Mouse (Mus musculus) liver, embryonic 13.5 days (tissue): ENCODE results near the gene Aspscr1. TPM values are rescaled to one million over a fixed set of nuclear protein-coding genes. Genes with fewer than 3 reads are reported as not detected.

Experiments
- ATAC-seq: fragments of 200-750 bp; cut with Nextera tagmentation; 2 replicates; pipeline ENCODE4 v1.8.0; 2017; ENCODE audit warnings: low read depth, mild to moderate bottlenecking, moderate number of reproducible peaks, moderate library complexity
- DNase-seq: peaks from one replicate; pipeline ENCODE4 v3.0.0; 2022
- H3K27ac ChIP-seq: fragments of 300-500 bp; sonication (generic); 2 replicates; pipeline ENCODE4 v1.5.1; 2015; ENCODE audit warnings: moderate library complexity, mild to moderate bottlenecking, inconsistent platforms
- H3K27me3 ChIP-seq: fragments of 300-500 bp; sonication (generic); 2 replicates; pipeline ENCODE4 v1.6.1; 2015; ENCODE audit warnings: mild to moderate bottlenecking, inconsistent platforms
- H3K36me3 ChIP-seq: fragments of 300-500 bp; sonication (generic); 2 replicates; pipeline ENCODE4 v1.6.1; 2015; ENCODE audit warnings: mild to moderate bottlenecking, inconsistent platforms
- H3K4me1 ChIP-seq: fragments of 300-500 bp; sonication (generic); replicated peaks from 2 replicates; pipeline ENCODE4 v1.6.1; 2015; ENCODE audit warnings: inconsistent platforms
- H3K4me2 ChIP-seq: fragments of 300-500 bp; sonication (generic); 2 replicates; pipeline ENCODE4 v1.6.1; 2015; ENCODE audit warnings: inconsistent platforms, mild to moderate bottlenecking, moderate library complexity
- H3K4me3 ChIP-seq: fragments of 300-500 bp; sonication (generic); replicated peaks from 2 replicates; pipeline ENCODE4 v1.5.1; 2015; ENCODE audit warnings: mild to moderate bottlenecking, inconsistent platforms
- H3K9ac ChIP-seq: fragments of 300-500 bp; sonication (generic); 2 replicates; pipeline ENCODE4 v1.6.1; 2015; ENCODE audit warnings: mild to moderate bottlenecking, inconsistent platforms
- H3K9me3 ChIP-seq: fragments of 300-500 bp; sonication (generic); replicated peaks from 2 replicates; pipeline ENCODE4 v1.6.1; 2016; ENCODE audit warnings: inconsistent platforms
- WGBS: fragments of 180-500 bp; shearing (Covaris S2); methylation state at CpG from one replicate; pipeline ENCODE4 v1.1.7; 2015; ENCODE audit not compliant: insufficient replicate concordance; 5-methylcytosine and 5-hydroxymethylcytosine counted together
- polyA plus RNA-seq: library from polyadenylated mRNA; unstranded; fragments of >200 nt; fragmentation: Nextera tagmentation; extraction: Ambion mirVana; gene quantifications from 2 replicates; pipeline ENCODE4 v1.2.1, GENCODE M21; 2015

The Aspscr1 gene
- polyA plus RNA-seq, 1 experiment from 2014 or later = 49.2 TPM

DNA sequence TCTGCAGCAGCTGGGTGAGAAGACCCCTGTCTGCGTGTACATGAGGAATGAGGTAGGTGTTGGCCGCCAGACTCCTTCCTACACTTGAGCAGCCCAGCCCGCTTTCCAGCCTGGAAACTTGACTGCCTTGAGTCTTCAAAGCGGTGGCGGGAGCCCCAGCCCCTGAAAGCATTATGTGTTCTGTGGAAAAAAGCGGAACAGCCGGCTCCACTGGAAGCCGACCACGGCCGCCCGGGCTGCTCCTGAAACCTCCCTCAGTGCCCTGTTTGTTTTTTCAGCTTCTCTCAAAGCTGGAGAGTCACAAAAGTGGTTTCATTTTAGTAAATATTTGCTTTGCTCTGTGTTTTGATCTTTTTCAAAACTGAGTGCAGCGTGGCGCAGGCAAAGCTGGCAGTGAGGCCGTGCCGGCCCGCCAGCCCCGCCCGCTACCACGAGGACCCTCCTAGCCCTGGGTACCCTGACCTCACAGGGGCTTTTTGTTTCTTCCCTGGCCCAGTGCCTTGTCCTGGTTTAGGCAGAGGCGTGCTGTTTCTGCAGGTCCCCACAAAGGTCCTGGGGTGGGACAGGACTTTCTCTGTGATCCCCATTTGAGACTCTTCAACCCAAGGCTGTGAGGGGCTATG lies 14.0 kb downstream of the Aspscr1 start:
- H3K27me3 ChIP-seq = no peaks in the 10 kb centered on the region
- 0 out of 2 replicates have a peak, but pooled peaks cover 3% of the 10 kb centered on the region for H3K4me1 ChIP-seq
- H3K9ac ChIP-seq = no peak overlapping the region
- no peak for DNase-seq
- H3K9me3 ChIP-seq = no peaks in the 10 kb centered on the region
- H3K4me3 ChIP-seq = no peak overlapping the region
- no peak overlapping the region for H3K27ac ChIP-seq
- no peak for ATAC-seq
- WGBS = 82% methylated on average over 20 of the region's 20 CpGs
- H3K36me3 ChIP-seq = peaks cover 43% of the 10 kb centered on the region
- H3K4me2 ChIP-seq = no peak overlapping the region

DNA sequence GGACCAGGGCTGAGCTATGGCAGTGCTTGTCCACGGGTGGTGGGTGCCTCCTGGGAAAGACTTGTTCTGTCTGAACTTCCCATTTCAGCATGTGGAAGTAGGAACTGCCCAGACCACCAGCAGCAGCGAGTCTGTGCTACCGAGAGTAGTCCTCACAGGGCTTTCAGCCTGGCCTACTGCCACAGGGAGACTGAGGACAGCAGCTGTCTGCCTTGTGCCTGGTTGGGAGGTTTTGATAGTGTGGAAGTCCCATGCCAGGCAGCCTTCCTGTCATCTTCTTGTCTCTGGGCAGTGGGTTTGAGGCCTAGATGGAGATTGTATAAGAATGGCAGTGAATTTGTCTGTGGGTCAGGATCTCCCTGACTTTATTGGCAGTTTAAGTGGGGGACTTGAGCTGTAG lies 16.6 kb downstream of the Aspscr1 start:
- ATAC-seq = no peak
- H3K4me1 ChIP-seq = 0 out of 2 replicates have a peak, but pooled peaks cover 3% of the 10 kb centered on the region

DNA sequence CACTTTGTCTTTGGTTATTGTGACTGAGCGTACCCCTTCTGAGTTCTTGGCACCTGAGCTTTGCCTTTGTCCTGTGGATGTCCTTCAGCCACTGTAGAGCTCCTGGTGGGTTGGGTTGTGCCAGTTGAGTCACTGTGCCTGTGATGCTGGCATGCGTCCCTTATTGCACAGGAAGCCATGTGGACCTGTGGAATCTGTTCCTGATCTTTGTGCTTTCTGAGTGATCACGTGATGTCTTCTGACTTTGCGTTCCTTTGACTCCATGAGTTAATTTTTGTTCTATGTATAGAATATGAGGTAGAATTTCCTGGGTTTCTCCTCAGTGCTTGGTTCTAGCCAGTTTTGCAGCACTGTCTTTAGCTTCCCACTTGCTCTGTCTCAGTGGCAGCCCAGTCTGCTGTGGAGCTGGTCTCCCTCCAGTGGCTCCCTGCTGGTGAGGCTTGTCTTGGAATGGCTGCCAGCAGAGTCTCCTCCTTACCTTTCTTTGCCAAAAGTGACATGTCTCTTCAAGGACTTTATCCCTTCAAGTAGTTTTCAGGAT lies 19.8 kb downstream of the Aspscr1 start:
- 0 out of 2 replicates have a peak, but pooled peaks cover 13% of the 10 kb centered on the region for H3K4me1 ChIP-seq
- no peaks in the 10 kb centered on the region for H3K27me3 ChIP-seq
- H3K4me2 ChIP-seq = no peak overlapping the region
- no peak overlapping the region for H3K4me3 ChIP-seq
- H3K36me3 ChIP-seq = peaks cover 43% of the 10 kb centered on the region
- no peak overlapping the region for H3K27ac ChIP-seq
- 86% methylated on average over 4 of the region's 4 CpGs for WGBS
- no peak for DNase-seq
- ATAC-seq = no peak
- H3K9ac ChIP-seq = no peak overlapping the region
- H3K9me3 ChIP-seq = 0 out of 2 replicates have a peak, but pooled peaks cover 4% of the 10 kb centered on the region

More for the DNA sequence above, 16.6 kb downstream of the Aspscr1 start:
- H3K9me3 ChIP-seq = no peaks in the 10 kb centered on the region
- peaks cover 43% of the 10 kb centered on the region for H3K36me3 ChIP-seq
- no peak overlapping the region for H3K4me3 ChIP-seq
- no peaks in the 10 kb centered on the region for H3K27me3 ChIP-seq
- no peak for DNase-seq
- no peak overlapping the region for H3K4me2 ChIP-seq
- WGBS = 50% methylated on average over 3 of the region's 3 CpGs
- no peak overlapping the region for H3K27ac ChIP-seq
- no peak overlapping the region for H3K9ac ChIP-seq

DNA sequence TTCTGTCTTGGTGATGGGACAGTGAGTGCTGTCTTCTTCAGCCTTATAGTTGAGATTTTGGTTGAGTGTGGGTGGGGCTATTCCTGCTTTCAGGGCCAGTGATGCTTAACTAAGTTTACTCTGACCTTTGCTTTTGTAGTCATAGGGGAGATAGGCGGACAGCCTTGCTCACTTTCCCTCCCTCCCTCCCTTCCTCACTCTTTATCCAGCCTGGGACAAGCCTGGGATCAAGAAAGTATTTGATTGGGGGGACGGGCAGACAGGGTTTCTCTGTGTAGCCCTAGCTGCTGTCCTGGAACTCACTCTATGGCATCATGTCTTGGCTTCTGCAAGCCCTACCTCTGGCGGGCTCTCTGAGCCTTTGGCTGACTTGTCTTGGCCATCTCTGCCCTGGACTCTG lies 20.7 kb downstream of the Aspscr1 start:
- DNase-seq (no peak), ATAC-seq (no peak)
- Histone ChIP-seq H3K4me2 (no peak overlapping the region), H3K27me3 (no peaks in the 10 kb centered on the region), H3K4me1 (0 out of 2 replicates have a peak, but pooled peaks cover 13% of the 10 kb centered on the region), H3K9me3 (0 out of 2 replicates have a peak, but pooled peaks cover 4% of the 10 kb centered on the region), H3K9ac (no peak overlapping the region), H3K4me3 (no peak overlapping the region), H3K36me3 (peaks cover 35% of the 10 kb centered on the region), H3K27ac (no peak overlapping the region)
- 67% methylated on average over 3 of the region's 3 CpGs for WGBS

DNA sequence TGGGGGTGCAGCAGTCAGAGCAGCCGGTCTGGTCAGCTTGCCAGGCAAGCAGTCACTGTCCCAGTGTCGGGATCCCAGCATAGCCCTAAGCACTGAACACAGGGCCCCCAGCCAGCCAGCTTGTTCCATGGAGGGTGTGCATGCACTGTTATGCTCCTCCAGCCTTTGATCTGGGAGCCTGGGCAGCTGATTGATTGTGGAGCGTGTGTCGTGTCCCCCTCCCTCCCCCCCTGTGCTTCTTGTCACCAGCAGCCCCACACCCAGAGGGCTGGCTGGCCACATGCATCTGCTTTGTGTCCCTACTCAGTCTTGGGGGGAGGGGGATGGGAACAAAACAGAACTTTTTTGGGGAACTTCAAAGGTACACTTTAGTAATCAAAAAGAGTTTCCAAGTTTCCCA lies 22.4 kb downstream of the Aspscr1 start:
- Histone ChIP-seq H3K4me1 (0 out of 2 replicates have a peak, but pooled peaks cover 13% of the 10 kb centered on the region), H3K36me3 (peaks cover 31% of the 10 kb centered on the region), H3K9me3 (0 out of 2 replicates have a peak, but pooled peaks cover 4% of the 10 kb centered on the region), H3K4me3 (no peak overlapping the region), H3K4me2 (no peak overlapping the region), H3K27ac (no peak overlapping the region), H3K27me3 (no peaks in the 10 kb centered on the region), H3K9ac (no peak overlapping the region)
- 65% methylated on average over 4 of the region's 4 CpGs for WGBS
- DNase-seq (no peak), ATAC-seq (no peak)

GRCm38 (mm10) chr11:120695641-120696040 lies 22.9 kb downstream of the Aspscr1 start:
- WGBS = 78% methylated on average over 12 of the region's 12 CpGs
- Histone ChIP-seq H3K9ac (no peak overlapping the region), H3K36me3 (peaks cover 27% of the 10 kb centered on the region), H3K27me3 (no peaks in the 10 kb centered on the region), H3K9me3 (0 out of 2 replicates have a peak, but pooled peaks cover 4% of the 10 kb centered on the region), H3K4me3 (no peak overlapping the region), H3K4me1 (0 out of 2 replicates have a peak, but pooled peaks cover 13% of the 10 kb centered on the region), H3K4me2 (no peak overlapping the region), H3K27ac (no peak overlapping the region)
- ATAC-seq = no peak
- DNase-seq = no peak

- 79% methylated on average over 6 of the region's 6 CpGs for WGBS
- H3K9ac ChIP-seq = no peak overlapping the region
- 0 out of 2 replicates have a peak, but pooled peaks cover 4% of the 10 kb centered on the region for H3K9me3 ChIP-seq
- no peak overlapping the region for H3K4me2 ChIP-seq
- no peak for ATAC-seq
- DNase-seq = no peak
- H3K27me3 ChIP-seq = no peaks in the 10 kb centered on the region
- 0 out of 2 replicates have a peak, but pooled peaks cover 11% of the 10 kb centered on the region for H3K4me1 ChIP-seq
- no peak overlapping the region for H3K4me3 ChIP-seq
- H3K36me3 ChIP-seq = peaks cover 33% of the 10 kb centered on the region
- no peak overlapping the region for H3K27ac ChIP-seq
These were observed 23.8 kb downstream of the Aspscr1 start for GRCm38 (mm10) chr11:120696568-120696967.

DNA sequence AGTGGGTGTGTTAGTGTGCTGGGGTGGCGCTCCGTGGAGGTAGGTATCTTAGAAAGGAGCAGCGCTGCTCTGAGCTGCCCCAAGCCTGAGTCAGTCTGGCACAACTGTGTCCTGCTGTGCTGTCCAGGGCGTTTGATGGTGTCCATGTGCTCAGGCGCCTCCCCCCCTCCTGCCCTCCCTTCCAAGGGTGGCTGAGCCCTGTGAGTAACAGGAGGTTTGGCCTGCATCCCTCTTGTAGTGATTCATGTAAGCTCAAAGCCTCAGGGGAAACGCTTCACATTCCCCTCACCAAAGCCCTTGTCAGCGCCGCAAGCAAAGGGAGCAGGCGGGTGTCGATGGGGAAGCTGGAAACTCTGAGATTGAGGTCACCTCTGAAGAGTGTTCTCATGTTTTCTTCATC lies 25.0 kb downstream of the Aspscr1 start:
- ATAC-seq = no peak
- WGBS = 82% methylated on average over 10 of the region's 10 CpGs

GRCm38 (mm10) chr11:120703696-120704454 lies 31.1 kb downstream of the Aspscr1 start:
- no peak for ATAC-seq
- H3K9me3 ChIP-seq = no peaks in the 10 kb centered on the region
- H3K27me3 ChIP-seq = no peaks in the 10 kb centered on the region
- H3K9ac ChIP-seq = no peak overlapping the region
- WGBS = 76% methylated on average over 15 of the region's 15 CpGs
- no peak overlapping the region for H3K4me2 ChIP-seq
- no peak overlapping the region for H3K27ac ChIP-seq
- H3K4me3 ChIP-seq = no peak overlapping the region
- no peak for DNase-seq
- peaks cover 34% of the 10 kb centered on the region for H3K36me3 ChIP-seq
- peaks cover 10% of the 10 kb centered on the region for H3K4me1 ChIP-seq

More for the DNA sequence above, 25.0 kb downstream of the Aspscr1 start:
- H3K36me3 ChIP-seq = peaks cover 42% of the 10 kb centered on the region
- H3K4me1 ChIP-seq = 0 out of 2 replicates have a peak, but pooled peaks cover 10% of the 10 kb centered on the region
- DNase-seq = no peak
- H3K27me3 ChIP-seq = no peaks in the 10 kb centered on the region
- H3K4me2 ChIP-seq = no peak overlapping the region
- H3K4me3 ChIP-seq = no peak overlapping the region
- H3K27ac ChIP-seq = no peak overlapping the region
- 0 out of 2 replicates have a peak, but pooled peaks cover 4% of the 10 kb centered on the region for H3K9me3 ChIP-seq
- no peak overlapping the region for H3K9ac ChIP-seq

DNA sequence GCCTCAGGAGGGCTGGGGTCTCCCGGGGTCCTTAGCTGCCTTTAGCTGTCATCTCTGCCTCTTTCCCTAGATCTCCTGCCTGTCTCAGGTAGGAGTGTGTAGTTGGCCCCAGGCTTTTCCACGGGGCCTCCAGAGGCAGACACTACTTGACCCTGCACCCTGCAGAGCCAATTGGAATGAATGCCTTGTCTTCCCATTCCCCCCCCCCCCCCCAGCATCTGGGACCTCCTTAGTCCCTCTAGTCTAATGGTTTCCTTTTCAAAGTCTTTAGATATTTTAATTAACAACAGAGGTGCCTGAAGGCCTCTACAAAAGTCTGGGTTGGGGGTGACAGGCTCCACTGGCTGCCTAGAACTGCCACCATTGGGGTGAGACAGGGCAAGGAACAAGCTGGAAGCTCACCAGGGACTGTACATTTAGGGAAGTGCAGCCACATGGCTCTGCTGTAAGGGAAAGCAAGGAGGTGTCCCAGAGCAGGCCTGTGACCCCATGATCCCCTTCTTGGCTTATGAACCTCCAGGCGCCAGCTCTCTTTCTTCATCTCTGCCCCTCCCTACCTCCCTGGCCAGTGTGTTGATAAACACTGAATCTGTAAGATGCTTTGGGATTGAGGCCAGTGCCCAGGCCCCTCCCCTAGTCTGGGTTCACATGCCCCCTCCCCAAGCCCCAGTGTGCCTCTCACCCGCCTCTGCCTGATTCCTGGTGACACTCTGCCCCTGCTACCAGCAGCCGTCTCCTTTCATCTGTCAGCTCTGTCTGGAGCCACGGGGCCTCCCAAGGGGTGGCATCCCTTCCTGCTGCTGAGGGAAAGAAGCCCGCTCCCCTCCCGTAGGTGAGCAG lies 31.9 kb downstream of the Aspscr1 start:
- H3K4me2 ChIP-seq = no peak overlapping the region
- ATAC-seq = no peak
- no peaks in the 10 kb centered on the region for H3K27me3 ChIP-seq
- H3K4me1 ChIP-seq = peaks cover 10% of the 10 kb centered on the region
- WGBS = 53% methylated on average over 8 of the region's 8 CpGs
- H3K4me3 ChIP-seq = no peak overlapping the region
- no peak overlapping the region for H3K27ac ChIP-seq
- H3K9me3 ChIP-seq = no peaks in the 10 kb centered on the region
- H3K36me3 ChIP-seq = peaks cover 35% of the 10 kb centered on the region
- no peak for DNase-seq
- no peak overlapping the region for H3K9ac ChIP-seq

DNA sequence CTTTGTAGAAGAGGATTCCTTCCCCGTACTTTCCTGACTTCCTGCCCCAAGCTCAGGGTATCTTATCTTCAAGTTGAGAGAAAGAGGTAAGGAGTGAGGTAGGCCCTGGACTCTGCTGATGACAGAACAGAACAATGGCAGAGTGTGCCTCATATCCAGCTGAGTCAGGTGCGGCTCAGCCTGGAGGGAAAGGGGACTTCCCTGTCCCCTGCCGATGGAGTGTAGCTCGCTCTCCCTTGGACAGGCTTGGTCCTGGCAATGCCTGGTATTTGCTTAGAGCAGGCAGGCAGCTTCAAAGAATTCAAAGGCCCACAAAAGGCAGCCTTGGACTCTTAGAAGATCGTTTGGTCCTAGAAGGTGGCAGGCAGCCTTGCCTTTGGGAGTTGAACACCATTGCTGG lies 33.3 kb downstream of the Aspscr1 start:
- H3K9ac ChIP-seq = no peak overlapping the region
- ATAC-seq (no peak), DNase-seq (no peak)
- H3K36me3 ChIP-seq = peaks cover 41% of the 10 kb centered on the region
- no peaks in the 10 kb centered on the region for H3K9me3 ChIP-seq
- peaks cover 10% of the 10 kb centered on the region for H3K4me1 ChIP-seq
- H3K27ac ChIP-seq = no peak overlapping the region
- no peaks in the 10 kb centered on the region for H3K27me3 ChIP-seq
- WGBS = 68% methylated on average over 5 of the region's 5 CpGs
- H3K4me3 ChIP-seq = no peak overlapping the region
- no peak overlapping the region for H3K4me2 ChIP-seq
